Mouse (Mus musculus): ENCODE data around the gene Ccdc92b. TPM values are rescaled to one million over a fixed set of nuclear protein-coding genes. Genes with fewer than 3 reads are reported as not detected.

The Ccdc92b gene
- polyA plus RNA-seq, 1 experiment from 2014 or later, result 14.7 TPM

- H3K27ac ChIP-seq, result no peak overlapping the region
- H3K9ac ChIP-seq, result no peak overlapping the region
- ATAC-seq, result no peak
- no peak overlapping the region for H3K4me3 ChIP-seq
- H3K27me3 ChIP-seq (replicated peaks), result no peaks in the 10 kb centered on the region
- H3K4me2 ChIP-seq, result no peak overlapping the region
- 44% methylated on average over 3 of the region's 3 CpGs for WGBS (ENCODE audit: insufficient replicate concordance)
- H3K36me3 ChIP-seq, result peaks cover 100% of the 10 kb centered on the region
- no peaks in the 10 kb centered on the region for H3K4me1 ChIP-seq
- H3K9me3 ChIP-seq (replicated peaks), result no peaks in the 10 kb centered on the region
Measured at GRCm38 (mm10) chr11:74664279-74664678, 44.9 kb downstream of the Ccdc92b start.

- Histone ChIP-seq H3K27ac (no peak overlapping the region), H3K27me3 (replicated peaks) (no peaks in the 10 kb centered on the region), H3K4me1 (no peaks in the 10 kb centered on the region), H3K9me3 (replicated peaks) (no peaks in the 10 kb centered on the region), H3K36me3 (peaks cover 100% of the 10 kb centered on the region), H3K4me3 (no peak overlapping the region), H3K4me2 (no peak overlapping the region), H3K9ac (no peak overlapping the region)
- WGBS (ENCODE audit: insufficient replicate concordance), result 85% methylated on average over 8 of the region's 8 CpGs
- ATAC-seq, result no peak
Measured at GRCm38 (mm10) chr11:74664906-74665305, 45.5 kb downstream of the Ccdc92b start.

- no peaks in the 10 kb centered on the region for H3K4me1 ChIP-seq
- no peak overlapping the region for H3K27ac ChIP-seq
- H3K9ac ChIP-seq, result no peak overlapping the region
- H3K4me3 ChIP-seq, result no peak overlapping the region
- WGBS (ENCODE audit: insufficient replicate concordance), result 84% methylated on average over 17 of the region's 17 CpGs
- no peaks in the 10 kb centered on the region for H3K9me3 ChIP-seq (replicated peaks)
- ATAC-seq, result no peak
- no peaks in the 10 kb centered on the region for H3K27me3 ChIP-seq (replicated peaks)
- peaks cover 100% of the 10 kb centered on the region for H3K36me3 ChIP-seq
- no peak overlapping the region for H3K4me2 ChIP-seq
Measured at GRCm38 (mm10) chr11:74665631-74666283, 46.4 kb downstream of the Ccdc92b start.

- H3K27ac ChIP-seq, result no peak overlapping the region
- WGBS (ENCODE audit: insufficient replicate concordance), result 86% methylated on average over 5 of the region's 5 CpGs
- no peaks in the 10 kb centered on the region for H3K4me1 ChIP-seq
- H3K9me3 ChIP-seq (replicated peaks), result no peaks in the 10 kb centered on the region
- H3K27me3 ChIP-seq (replicated peaks), result no peaks in the 10 kb centered on the region
- no peak overlapping the region for H3K4me2 ChIP-seq
- H3K36me3 ChIP-seq, result peaks cover 99% of the 10 kb centered on the region
- no peak overlapping the region for H3K9ac ChIP-seq
- no peak overlapping the region for H3K4me3 ChIP-seq
- ATAC-seq, result no peak
Measured at GRCm38 (mm10) chr11:74666284-74666652, 46.9 kb downstream of the Ccdc92b start.

- Histone ChIP-seq H3K4me3 (no peak overlapping the region), H3K4me2 (no peak overlapping the region), H3K27me3 (replicated peaks) (no peaks in the 10 kb centered on the region), H3K9ac (no peak overlapping the region), H3K27ac (no peak overlapping the region), H3K4me1 (no peaks in the 10 kb centered on the region), H3K36me3 (peaks cover 92% of the 10 kb centered on the region), H3K9me3 (replicated peaks) (no peaks in the 10 kb centered on the region)
- WGBS (ENCODE audit: insufficient replicate concordance), result 87% methylated on average over 14 of the region's 14 CpGs
- no peak for ATAC-seq
Measured at GRCm38 (mm10) chr11:74666776-74667581, 47.6 kb downstream of the Ccdc92b start.

GRCm38 (mm10) chr11:74667582-74668010 is 48.2 kb downstream of the Ccdc92b start:
- H3K9ac ChIP-seq, result no peak overlapping the region
- H3K36me3 ChIP-seq, result peaks cover 90% of the 10 kb centered on the region
- ATAC-seq, result no peak
- no peak overlapping the region for H3K4me3 ChIP-seq
- WGBS (ENCODE audit: insufficient replicate concordance), result 86% methylated on average over 13 of the region's 13 CpGs
- no peak overlapping the region for H3K27ac ChIP-seq
- H3K4me2 ChIP-seq, result no peak overlapping the region
- H3K9me3 ChIP-seq (replicated peaks), result no peaks in the 10 kb centered on the region
- 0 out of 2 replicates have a peak, but pooled peaks cover under 1% of the 10 kb centered on the region for H3K4me1 ChIP-seq
- no peaks in the 10 kb centered on the region for H3K27me3 ChIP-seq (replicated peaks)

GRCm38 (mm10) chr11:74668466-74668865 is 49.1 kb downstream of the Ccdc92b start:
- Histone ChIP-seq H3K4me3 (no peak overlapping the region), H3K4me2 (no peak overlapping the region), H3K4me1 (peaks cover 10% of the 10 kb centered on the region), H3K27me3 (replicated peaks) (no peaks in the 10 kb centered on the region), H3K9me3 (replicated peaks) (no peaks in the 10 kb centered on the region), H3K27ac (0 out of 2 replicates have a peak overlapping the region, but pooled peaks have one; percentile 25), H3K9ac (no peak overlapping the region), H3K36me3 (peaks cover 89% of the 10 kb centered on the region)
- 85% methylated on average over 5 of the region's 5 CpGs for WGBS (ENCODE audit: insufficient replicate concordance)
- no peak for ATAC-seq

- H3K27me3 ChIP-seq (replicated peaks), result no peaks in the 10 kb centered on the region
- H3K4me1 ChIP-seq, result peaks cover 15% of the 10 kb centered on the region
- 82% methylated on average over 2 of the region's 2 CpGs for WGBS (ENCODE audit: insufficient replicate concordance)
- ATAC-seq, result no peak
- peaks cover 88% of the 10 kb centered on the region for H3K36me3 ChIP-seq
- H3K4me2 ChIP-seq, result no peak overlapping the region
- H3K9me3 ChIP-seq (replicated peaks), result no peaks in the 10 kb centered on the region
- no peak overlapping the region for H3K9ac ChIP-seq
- no peak overlapping the region for H3K27ac ChIP-seq
- no peak overlapping the region for H3K4me3 ChIP-seq
Measured at GRCm38 (mm10) chr11:74668971-74669370, 49.6 kb downstream of the Ccdc92b start.

- no peak for ATAC-seq
- H3K27ac ChIP-seq, result peak overlapping the region; percentile 37
Measured at GRCm38 (mm10) chr11:74670151-74670550, 50.7 kb downstream of the Ccdc92b start.

GRCm38 (mm10) chr11:74671013-74671412 is 51.6 kb downstream of the Ccdc92b start:
- Histone ChIP-seq H3K4me1 (peaks cover 29% of the 10 kb centered on the region), H3K4me3 (no peak overlapping the region), H3K9me3 (replicated peaks) (no peaks in the 10 kb centered on the region), H3K4me2 (no peak overlapping the region), H3K36me3 (peaks cover 87% of the 10 kb centered on the region), H3K27ac (peak overlapping the region; percentile 45), H3K9ac (no peak overlapping the region), H3K27me3 (replicated peaks) (no peaks in the 10 kb centered on the region)
- 76% methylated on average over 1 of the region's 1 CpGs for WGBS (ENCODE audit: insufficient replicate concordance)
- ATAC-seq, result no peak

More at GRCm38 (mm10) chr11:74670151-74670550, 50.7 kb downstream of the Ccdc92b start:
- Histone ChIP-seq H3K27me3 (replicated peaks) (no peaks in the 10 kb centered on the region), H3K4me2 (no peak overlapping the region), H3K4me3 (no peak overlapping the region), H3K4me1 (peaks cover 26% of the 10 kb centered on the region), H3K36me3 (peaks cover 88% of the 10 kb centered on the region), H3K9me3 (replicated peaks) (no peaks in the 10 kb centered on the region), H3K9ac (no peak overlapping the region)

GRCm38 (mm10) chr11:74671839-74672238 is 52.4 kb downstream of the Ccdc92b start:
- Histone ChIP-seq H3K4me1 (peaks cover 29% of the 10 kb centered on the region), H3K4me2 (no peak overlapping the region), H3K27ac (peak overlapping the region; percentile 36), H3K9me3 (replicated peaks) (no peaks in the 10 kb centered on the region), H3K27me3 (replicated peaks) (no peaks in the 10 kb centered on the region), H3K9ac (no peak overlapping the region), H3K36me3 (peaks cover 86% of the 10 kb centered on the region), H3K4me3 (no peak overlapping the region)
- 90% methylated on average over 5 of the region's 5 CpGs for WGBS (ENCODE audit: insufficient replicate concordance)
- ATAC-seq, result no peak

GRCm38 (mm10) chr11:74672901-74673513 is 53.6 kb downstream of the Ccdc92b start:
- Histone ChIP-seq H3K36me3 (peaks cover 86% of the 10 kb centered on the region), H3K9me3 (replicated peaks) (no peaks in the 10 kb centered on the region), H3K4me3 (no peak overlapping the region), H3K4me1 (peaks cover 29% of the 10 kb centered on the region), H3K4me2 (peak overlapping the region; percentile 17; the same call in 1 of the 2 replicates), H3K27me3 (replicated peaks) (no peaks in the 10 kb centered on the region), H3K9ac (no peak overlapping the region), H3K27ac (peak overlapping the region; percentile 75)
- peak; percentile 19; the same call in 1 of the 2 replicates for ATAC-seq
- WGBS (ENCODE audit: insufficient replicate concordance), result 65% methylated on average over 6 of the region's 6 CpGs
